Mouse (Mus musculus): ENCODE measurements around the gene Gm4491.

The Gm4491 gene

GRCm38 (mm10) chr14:57082863-57083262 is 32.8 kb downstream of the Gm4491 start:
- peak; percentile 15 for DNase-seq (ENCODE audit: low read depth)

DNA sequence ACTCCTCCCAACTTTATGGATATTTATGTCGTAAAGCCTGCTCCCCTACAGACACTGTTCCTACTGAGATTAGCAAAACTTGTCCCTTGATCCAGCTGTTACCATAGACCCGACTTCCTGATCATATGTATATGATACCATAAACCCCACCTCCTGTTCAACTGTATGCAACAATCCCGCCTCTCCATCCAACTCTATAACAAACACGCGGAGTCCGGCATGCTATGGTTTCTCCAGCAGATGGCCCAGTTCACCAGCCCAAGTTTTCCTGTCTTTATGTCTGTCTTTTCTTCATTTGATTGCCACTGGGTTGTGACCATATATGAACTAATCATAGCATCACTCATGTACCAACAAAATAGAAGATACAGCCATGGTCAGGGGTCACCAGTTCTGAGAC is 40.1 kb downstream of the Gm4491 start:
- DNase-seq (ENCODE audit: low read depth): no peak

- DNase-seq (ENCODE audit: low read depth): peak; percentile 73
These were observed 45.8 kb downstream of the Gm4491 start for GRCm38 (mm10) chr14:57069906-57070305.

- no peak for DNase-seq (ENCODE audit: low read depth)
These were observed 49.6 kb downstream of the Gm4491 start for GRCm38 (mm10) chr14:57066053-57066452.

Data from 416B (cell line).